Mouse (Mus musculus) cerebellum, adult 2 months (tissue): ENCODE measurements around the gene Abl1. TPM values are rescaled to one million over a fixed set of nuclear protein-coding genes. Genes with fewer than 3 reads are reported as not detected.

Source experiments
- DNase-seq, 2 experiments: peaks; one replicate each; pipeline ENCODE4 v3.0.0; 2021
- H3K27ac ChIP-seq: fragments of 200-500 bp; 2 replicates; pipeline ENCODE4 v1.5.1; 2012; ENCODE audit warnings: low read length, control low read depth, inconsistent platforms; ENCODE audit not compliant: insufficient read depth
- H3K27me3 ChIP-seq: fragments of 200-500 bp; 2 replicates; pipeline ENCODE4 v1.6.1; 2012; ENCODE audit warnings: inconsistent platforms, mild to moderate bottlenecking, low read length, moderate library complexity; ENCODE audit not compliant: control insufficient read depth, insufficient read depth
- H3K4me1 ChIP-seq: fragments of 200-500 bp; 2 replicates; pipeline ENCODE4 v1.6.1; 2011; ENCODE audit warnings: low read length; ENCODE audit not compliant: control insufficient read depth, insufficient read depth
- H3K4me3 ChIP-seq: fragments of 200-500 bp; replicated peaks from 2 replicates; pipeline ENCODE3; 2011; ENCODE audit warnings: mild to moderate bottlenecking, low read depth, low read length, control low read depth; ENCODE audit not compliant: insufficient read depth
- CTCF ChIP-seq: fragments of 200-500 bp; IDR thresholded peaks from 2 replicates; pipeline ENCODE4 v1.5.1; 2011; ENCODE audit warnings: low read depth, mild to moderate bottlenecking, control low read depth, low read length, moderate library complexity, borderline replicate concordance; ENCODE audit not compliant: insufficient read depth
- POLR2A ChIP-seq: fragments of 200-500 bp; IDR thresholded peaks from 2 replicates; pipeline ENCODE4 v1.6.1; 2011; ENCODE audit warnings: low read length, control low read depth, borderline replicate concordance; ENCODE audit not compliant: insufficient read depth
- WGBS: fragments of 180-500 bp; shearing (Covaris S2); methylation state at CpG from one replicate; pipeline ENCODE4 v1.1.7; 2018; 5-methylcytosine and 5-hydroxymethylcytosine counted together
- polyA plus RNA-seq: library from polyadenylated mRNA; depleted of rRNA; stranded (reverse); fragments of >200 nt; gene quantifications from 2 replicates; pipeline ENCODE4 v1.2.3, GENCODE M21; 2012

The Abl1 gene
- polyA plus RNA-seq, 1 experiment, result 45.0 TPM

GRCm38 (mm10) chr2:31789215-31789614, 101.0 kb downstream of the Abl1 start:
- H3K4me1 ChIP-seq, result peaks cover 7% of the 10 kb centered on the region
- WGBS, result 34% methylated on average over 2 of the region's 2 CpGs
- no peak overlapping the region for H3K4me3 ChIP-seq
- H3K27me3 ChIP-seq, result no peaks in the 10 kb centered on the region
- TF ChIP-seq POLR2A (no peak), CTCF (no peak)
- no peak for DNase-seq
- no peak overlapping the region for H3K27ac ChIP-seq

GRCm38 (mm10) chr2:31790728-31791251, 102.6 kb downstream of the Abl1 start:
- TF ChIP-seq CTCF, result no peak
- no peak for TF ChIP-seq POLR2A

GRCm38 (mm10) chr2:31791260-31791659, 103.1 kb downstream of the Abl1 start:
- H3K4me3 ChIP-seq, result no peak overlapping the region
- H3K4me1 ChIP-seq, result peaks cover 7% of the 10 kb centered on the region
- no peak for DNase-seq
- 42% methylated on average over 8 of the region's 8 CpGs for WGBS
- TF ChIP-seq CTCF (no peak), POLR2A (no peak)
- H3K27me3 ChIP-seq, result no peaks in the 10 kb centered on the region
- H3K27ac ChIP-seq, result no peak overlapping the region

More at GRCm38 (mm10) chr2:31790728-31791251, 102.6 kb downstream of the Abl1 start:
- Histone ChIP-seq H3K4me1 (peaks cover 7% of the 10 kb centered on the region), H3K4me3 (no peak overlapping the region), H3K27ac (no peak overlapping the region), H3K27me3 (no peaks in the 10 kb centered on the region)
- WGBS, result 78% methylated on average over 13 of the region's 13 CpGs
- DNase-seq, result no peak

GRCm38 (mm10) chr2:31792611-31793010, 104.4 kb downstream of the Abl1 start:
- Histone ChIP-seq H3K27ac (no peak overlapping the region), H3K27me3 (no peaks in the 10 kb centered on the region), H3K4me3 (no peak overlapping the region), H3K4me1 (peaks cover 4% of the 10 kb centered on the region; the same call in 1 of the 2 replicates)
- TF ChIP-seq CTCF (no peak), POLR2A (no peak)
- DNase-seq, result no peak
- WGBS, result 89% methylated on average over 6 of the region's 6 CpGs

- no peak for DNase-seq
- WGBS, result 69% methylated on average over 3 of the region's 3 CpGs
- Histone ChIP-seq H3K27me3 (no peaks in the 10 kb centered on the region), H3K4me3 (no peak overlapping the region), H3K27ac (no peak overlapping the region), H3K4me1 (peaks cover 15% of the 10 kb centered on the region)
- TF ChIP-seq CTCF, result no peak
- no peak for TF ChIP-seq POLR2A
Measured at GRCm38 (mm10) chr2:31796943-31797342, 108.8 kb downstream of the Abl1 start.

GRCm38 (mm10) chr2:31801416-31801815, 113.2 kb downstream of the Abl1 start:
- TF ChIP-seq POLR2A, result no peak
- TF ChIP-seq CTCF, result no peak
- peaks cover 31% of the 10 kb centered on the region for H3K4me1 ChIP-seq
- 18% methylated on average over 9 of the region's 9 CpGs for WGBS
- no peak overlapping the region for H3K4me3 ChIP-seq
- no peak overlapping the region for H3K27ac ChIP-seq
- H3K27me3 ChIP-seq, result no peaks in the 10 kb centered on the region
- DNase-seq, result peak; percentile 69 to 79

- H3K27me3 ChIP-seq, result no peaks in the 10 kb centered on the region
- TF ChIP-seq POLR2A, result no peak
- no peak for TF ChIP-seq CTCF
Measured at GRCm38 (mm10) chr2:31802811-31803210, 114.6 kb downstream of the Abl1 start.

GRCm38 (mm10) chr2:31803480-31803879, 115.3 kb downstream of the Abl1 start:
- WGBS, result 18% methylated on average over 14 of the region's 14 CpGs
- TF ChIP-seq CTCF (no peak), POLR2A (no peak)
- DNase-seq, result peak; percentile 51 to 67
- H3K27me3 ChIP-seq, result no peaks in the 10 kb centered on the region
- peaks cover 31% of the 10 kb centered on the region for H3K4me1 ChIP-seq
- H3K4me3 ChIP-seq, result no peak overlapping the region
- no peak overlapping the region for H3K27ac ChIP-seq

More at GRCm38 (mm10) chr2:31802811-31803210, 114.6 kb downstream of the Abl1 start:
- DNase-seq, result peak; percentile 42 to 52
- Histone ChIP-seq H3K27ac (no peak overlapping the region), H3K4me1 (peaks cover 31% of the 10 kb centered on the region), H3K4me3 (no peak overlapping the region)
- WGBS, result 57% methylated on average over 8 of the region's 8 CpGs
